Mouse (Mus musculus) cerebellum, adult 9-11 months (tissue): ENCODE measurements around the gene Lgals12.

Experiments used
- DNase-seq: peaks from one replicate; pipeline ENCODE4 v3.0.0; 2022

Lgals12 gene

DNA sequence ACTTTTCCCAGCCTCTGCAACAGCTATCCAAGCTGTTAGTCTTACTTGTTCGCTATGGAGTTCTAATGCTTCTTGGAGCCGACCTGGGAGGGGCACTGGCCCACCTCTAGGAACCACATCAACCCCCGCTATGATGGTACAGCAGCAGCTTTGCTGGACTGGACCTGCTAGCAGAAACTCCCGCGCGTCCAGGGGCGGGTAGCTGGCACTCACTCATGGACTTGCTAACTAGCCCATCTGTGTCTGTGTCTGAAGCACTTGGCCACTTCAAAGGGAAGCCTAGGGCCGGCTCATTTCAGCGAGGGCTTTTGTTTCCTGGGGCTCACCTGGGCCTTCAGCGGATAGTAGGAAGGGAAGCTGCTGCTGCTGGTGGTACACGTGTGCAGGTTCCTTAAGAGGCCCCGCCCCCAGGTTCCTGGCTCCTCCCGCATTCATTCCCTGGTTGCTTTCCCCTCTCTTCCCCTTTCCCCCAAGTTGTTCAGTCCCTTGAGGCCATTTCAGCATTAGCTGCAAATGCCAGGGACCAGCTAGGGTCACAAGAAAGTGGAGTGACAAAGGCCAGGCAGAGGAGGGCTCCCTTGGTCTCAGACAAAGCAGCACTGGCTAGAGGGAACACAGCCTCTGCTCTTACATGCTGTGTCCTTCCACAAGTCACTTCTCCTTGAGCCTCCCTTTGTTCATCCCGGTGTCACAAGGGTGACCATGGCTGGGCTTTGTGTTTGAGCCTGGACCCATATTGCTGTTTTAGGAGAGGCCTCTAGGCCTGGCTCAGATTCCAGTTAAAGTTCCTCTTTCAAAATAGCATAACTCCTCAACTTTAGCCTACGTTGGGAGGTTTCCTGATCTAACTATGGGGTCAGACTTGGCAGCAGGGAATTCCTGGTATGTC, at the start of gene Lgals12:
Gene Lgals12 (minus strand): TSS at position 393 of the 889 bp plus-strand sequence.
- no peak for DNase-seq

DNA sequence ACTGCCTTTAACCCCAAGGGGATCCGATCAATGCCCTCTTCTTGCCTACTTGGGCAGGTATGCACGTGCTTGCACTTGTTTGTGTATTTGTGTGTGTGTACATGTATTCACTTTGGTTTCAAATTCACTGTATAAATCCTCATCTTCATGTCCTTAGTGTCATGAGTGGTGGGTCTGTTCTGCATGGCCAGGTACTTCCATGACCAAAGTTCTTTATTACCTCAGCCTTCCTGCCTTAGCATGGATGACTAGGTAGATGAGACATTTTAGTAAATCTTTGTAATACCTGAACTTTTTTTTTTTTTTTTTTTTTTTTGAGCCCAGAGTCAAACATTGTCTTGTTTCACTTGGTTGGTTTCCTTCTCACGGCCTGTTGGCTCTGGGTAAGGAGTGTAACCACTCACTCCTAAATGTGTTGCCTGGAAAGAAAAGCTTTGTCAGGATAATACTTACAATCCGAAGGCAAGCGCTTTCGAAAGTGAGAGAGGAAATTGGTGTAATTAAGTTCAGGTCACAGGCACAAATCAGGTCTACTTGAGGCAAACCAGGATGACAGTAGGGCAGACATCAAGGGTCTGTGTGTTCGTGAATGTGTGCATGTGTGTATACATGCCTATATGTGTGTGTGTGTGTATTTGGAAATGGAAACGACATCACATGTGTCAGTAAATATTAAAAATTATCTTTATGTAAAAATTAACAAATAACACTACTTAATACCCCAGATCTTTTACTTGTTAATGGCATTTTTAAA, 42.1 kb upstream of the Lgals12 start:
- no peak for DNase-seq

DNA sequence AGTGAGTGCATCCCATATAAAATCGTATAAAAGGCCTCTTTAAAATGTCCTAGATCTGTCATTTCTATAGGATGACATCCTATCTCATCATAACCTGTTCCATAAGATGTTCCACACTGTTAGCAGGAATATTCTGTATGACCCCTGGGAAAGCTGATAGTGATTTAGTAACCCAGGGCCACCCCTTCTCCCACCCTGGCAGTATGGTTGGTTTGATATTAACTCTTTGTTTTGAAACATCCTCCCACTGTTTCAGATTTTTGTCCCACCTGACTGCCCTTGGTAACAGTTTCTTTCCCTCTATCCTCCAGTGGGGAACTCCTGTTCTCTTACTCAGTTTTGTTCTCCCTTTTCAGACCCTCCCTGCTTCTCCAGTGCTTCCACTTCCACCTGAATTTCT, 26.8 kb upstream of the Lgals12 start:
- no peak for DNase-seq

DNA sequence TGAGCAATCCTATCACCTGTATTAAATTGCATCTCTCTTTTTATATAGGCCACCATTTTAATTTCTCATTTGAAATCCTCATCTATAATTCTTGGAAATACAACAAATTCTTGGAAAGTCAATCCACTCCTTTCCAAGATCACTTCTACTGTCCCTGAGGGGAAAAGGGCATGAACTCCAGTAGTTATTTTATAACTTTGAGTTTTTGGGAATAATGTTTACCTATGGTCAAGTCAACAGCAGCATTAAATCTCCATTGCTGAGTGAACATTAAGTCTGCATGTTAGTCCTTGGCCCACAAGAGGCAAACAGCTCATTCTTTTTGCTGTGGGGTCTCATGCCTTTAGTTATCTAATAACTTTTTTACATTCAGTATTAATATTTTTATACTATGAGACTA, 26.0 kb upstream of the Lgals12 start:
- no peak for DNase-seq

DNA sequence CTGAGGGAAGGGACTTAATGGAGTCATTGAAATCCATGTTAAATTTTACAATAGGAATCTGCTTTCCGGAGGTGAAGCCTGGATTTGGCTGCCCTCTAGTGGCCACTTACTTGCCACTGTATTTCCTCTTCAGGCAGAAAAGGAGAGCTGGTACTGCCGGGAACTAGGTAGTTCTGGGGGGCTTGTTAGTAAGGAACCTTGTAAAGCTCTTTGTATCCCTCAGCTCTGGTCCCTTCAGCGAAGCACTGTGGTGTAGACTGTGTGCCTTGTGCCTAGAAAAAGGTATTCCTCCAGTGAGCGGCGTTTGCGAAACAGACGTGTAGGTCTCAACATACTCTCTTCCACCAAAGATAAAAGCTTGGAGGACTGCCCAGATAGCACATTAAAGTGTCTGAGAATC, 10.7 kb upstream of the Lgals12 start:
- DNase-seq, result peak; percentile 15

DNA sequence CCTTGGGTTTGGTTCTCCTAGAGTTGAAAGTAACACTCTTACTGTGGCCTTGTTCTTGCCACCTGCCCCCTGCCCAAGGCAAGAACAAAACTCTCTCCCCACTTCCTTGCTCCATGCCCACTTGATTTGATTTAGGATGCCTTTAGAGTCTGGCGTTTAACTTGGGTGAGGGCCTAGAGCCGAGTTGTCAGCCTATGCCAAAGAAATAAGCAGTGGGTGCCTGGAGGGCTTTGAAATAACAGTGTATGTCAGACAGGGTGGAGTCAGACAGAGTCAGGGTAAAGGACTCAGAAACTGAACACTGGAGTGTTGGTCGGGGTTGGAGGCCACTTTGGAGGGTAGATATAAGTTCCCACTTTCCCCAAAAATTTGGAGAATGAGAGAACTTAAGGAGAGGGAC, 10.1 kb upstream of the Lgals12 start:
- no peak for DNase-seq

DNA sequence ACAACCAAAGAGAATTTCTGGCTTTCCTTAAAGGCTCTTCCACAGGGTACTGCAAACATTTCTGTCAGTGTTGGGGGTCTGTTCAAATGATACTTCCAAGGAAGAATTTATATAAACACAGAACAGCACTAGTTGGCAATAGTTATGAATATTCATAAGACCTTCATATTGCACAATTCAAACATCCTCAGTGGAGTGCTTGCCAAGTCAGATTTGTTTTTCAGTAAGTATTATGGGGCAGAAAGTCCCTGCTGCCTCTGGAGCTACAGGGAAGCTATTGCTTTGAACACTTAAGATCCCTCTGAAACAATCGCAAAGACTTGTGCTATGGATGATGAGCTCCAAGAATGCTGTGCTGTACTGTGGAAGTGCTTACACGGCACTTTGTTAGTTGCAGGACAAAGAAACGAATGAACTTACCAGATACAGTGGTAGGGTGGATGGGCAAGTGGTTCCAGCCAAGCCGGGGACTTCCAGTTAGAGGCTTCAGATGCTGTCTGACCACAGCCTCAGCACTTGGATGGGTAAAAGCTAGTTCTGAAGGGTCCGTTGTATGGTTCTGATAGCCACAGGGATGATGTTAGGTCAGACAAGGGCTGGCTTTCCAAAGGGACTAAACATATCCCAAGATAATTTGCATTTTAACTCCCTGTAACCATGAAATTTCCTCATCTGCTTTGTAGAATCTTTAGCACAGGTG, 9.4 kb upstream of the Lgals12 start:
- no peak for DNase-seq

DNA sequence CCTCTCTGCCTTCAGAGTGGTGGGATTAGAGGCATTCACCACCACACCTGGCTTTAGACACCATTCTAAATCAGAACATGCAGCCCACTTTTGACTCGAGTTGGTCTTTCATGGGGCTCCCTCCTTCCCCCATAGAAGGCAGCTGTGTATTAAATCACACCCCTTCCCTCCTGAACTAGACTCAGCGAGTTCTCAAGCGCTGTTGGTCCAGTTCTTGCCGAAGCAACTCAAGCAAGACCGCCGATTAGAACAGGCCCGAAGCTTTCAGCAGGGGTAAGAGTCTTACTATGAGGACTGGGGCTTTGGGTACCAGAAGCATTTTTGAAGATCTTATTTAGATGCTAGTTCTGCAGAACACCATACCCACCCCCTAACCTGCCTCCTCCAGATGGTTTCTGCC, 6.2 kb upstream of the Lgals12 start:
- no peak for DNase-seq

DNA sequence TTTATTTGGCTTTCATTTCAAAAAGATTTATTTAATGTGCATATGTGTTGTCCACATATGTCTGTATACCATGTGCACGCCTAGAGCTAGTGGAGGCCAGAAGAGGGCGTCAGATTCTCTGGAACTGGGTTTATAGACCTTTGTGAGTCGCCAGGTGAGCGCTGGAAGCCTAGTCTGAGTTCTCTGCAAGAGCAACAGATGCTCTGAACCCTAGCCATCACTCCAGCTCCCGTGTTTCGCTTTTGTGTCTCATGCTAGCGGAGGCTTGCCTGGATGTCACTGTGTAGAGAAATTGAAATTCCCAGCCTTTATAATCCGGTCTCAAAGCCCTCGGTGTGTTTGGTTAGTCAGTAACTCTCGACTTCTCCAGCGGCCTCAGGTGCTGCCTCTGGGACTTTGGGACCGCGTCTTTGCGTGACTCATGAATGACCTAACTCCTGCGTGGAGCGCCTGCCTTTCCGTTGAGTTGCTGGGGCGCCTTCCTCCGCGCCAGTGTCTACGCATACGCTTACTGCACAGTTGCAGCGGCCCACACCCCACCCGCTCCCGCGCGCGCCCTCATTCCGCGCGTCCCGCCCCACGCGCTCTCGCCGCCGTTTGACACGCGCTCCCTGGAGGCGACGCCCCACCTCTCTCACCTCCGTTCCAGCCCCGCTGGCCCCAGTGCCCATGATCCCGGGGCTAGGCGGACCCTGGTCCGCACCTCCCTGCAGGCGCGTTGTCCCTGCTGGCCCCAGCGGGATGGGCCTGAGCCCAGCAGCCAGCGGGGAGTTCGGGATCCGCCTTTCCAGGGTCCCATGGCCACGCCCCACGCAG, 5.2 kb upstream of the Lgals12 start, which contains the start of gene Hrasls5:
Gene Hrasls5 (plus strand): TSS at position 600 of the 816 bp plus-strand sequence.
- no peak for DNase-seq

DNA sequence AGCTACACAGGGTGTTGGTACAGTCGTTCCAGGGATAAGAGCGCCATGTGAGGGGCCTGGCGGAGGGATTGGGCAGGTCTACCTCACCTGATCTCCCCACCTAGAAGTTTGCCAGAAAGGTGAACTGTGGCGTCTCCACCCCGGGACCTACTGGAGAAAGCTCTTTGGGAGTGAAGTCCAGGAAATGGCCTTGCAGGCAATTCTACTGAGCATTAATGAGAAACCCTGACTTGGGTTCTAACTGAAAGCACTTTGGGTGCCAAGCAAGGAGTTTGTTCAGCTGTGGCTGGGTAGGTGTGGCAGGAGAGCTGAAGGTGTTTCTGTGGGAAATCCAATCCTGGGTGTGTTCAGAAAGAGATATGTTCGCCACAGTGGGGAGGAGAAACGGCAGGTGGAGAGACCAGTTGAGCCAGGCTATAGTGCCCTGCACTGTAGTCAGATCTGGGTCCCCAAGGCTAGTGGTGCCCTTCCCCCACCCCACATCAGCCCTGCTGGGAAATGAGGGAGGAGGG, 753 bp upstream of the Lgals12 start:
- DNase-seq, result no peak

DNA sequence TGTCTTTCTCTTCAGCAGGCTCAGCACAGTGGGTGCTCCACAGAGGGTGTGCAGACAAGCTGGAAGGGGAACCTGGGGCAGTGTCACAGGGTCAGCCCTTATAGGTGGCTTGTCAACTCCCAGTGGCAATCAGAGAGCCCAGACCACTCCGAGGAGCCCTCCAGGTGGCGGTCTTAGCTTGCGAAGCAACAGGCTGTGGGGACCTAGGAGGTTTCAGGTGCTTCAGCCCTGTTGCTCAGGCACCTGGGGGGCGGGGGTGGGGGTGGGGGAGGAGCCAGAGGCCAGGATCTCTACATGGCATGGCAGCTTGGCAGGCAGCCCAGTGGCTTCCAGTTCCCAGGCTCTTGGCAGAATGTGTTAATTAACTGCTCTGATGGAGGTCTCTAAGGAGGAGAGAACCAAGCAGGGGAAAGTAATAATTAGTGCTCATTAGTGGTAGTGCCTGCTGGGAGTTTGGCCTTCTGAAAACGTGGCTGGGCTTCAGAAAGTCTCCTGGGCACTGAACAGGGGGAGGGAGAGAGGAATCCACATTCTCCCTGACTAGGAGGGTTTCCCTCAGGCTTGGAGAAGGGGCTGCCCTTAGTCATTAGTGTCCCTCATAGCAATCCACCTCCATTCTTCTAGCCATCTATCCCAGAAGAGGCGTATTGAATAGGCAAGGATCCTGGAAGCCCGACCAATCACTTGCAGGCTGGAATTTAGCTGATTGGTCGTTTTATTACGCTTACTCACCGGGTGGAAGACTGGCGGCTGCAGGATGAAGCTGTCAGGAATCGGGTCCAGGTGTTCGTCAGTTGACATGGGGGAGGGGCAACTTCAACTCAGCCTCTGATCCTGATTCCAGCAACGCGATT, 836 bp downstream of the Lgals12 start:
- DNase-seq, result peak; percentile 14

DNA sequence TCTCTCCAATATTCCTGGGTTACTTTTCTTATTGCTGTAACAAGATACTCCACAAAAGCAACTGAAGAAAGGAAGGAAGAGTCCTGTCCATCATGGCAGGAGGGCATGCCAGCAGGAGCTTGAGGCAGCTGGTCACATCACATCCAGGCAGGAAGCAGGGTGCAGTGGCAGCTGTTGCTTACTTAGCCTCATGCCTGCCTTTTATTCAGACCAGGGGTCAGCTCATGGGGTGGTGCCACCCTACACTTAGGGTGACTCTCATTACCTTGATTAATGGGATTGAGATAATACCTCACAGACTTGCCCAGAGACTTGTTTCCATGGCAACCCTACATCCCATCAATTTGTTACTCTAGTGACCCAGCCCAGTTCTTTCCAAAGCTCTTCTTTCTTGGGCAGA, 2.0 kb downstream of the Lgals12 start:
- no peak for DNase-seq

DNA sequence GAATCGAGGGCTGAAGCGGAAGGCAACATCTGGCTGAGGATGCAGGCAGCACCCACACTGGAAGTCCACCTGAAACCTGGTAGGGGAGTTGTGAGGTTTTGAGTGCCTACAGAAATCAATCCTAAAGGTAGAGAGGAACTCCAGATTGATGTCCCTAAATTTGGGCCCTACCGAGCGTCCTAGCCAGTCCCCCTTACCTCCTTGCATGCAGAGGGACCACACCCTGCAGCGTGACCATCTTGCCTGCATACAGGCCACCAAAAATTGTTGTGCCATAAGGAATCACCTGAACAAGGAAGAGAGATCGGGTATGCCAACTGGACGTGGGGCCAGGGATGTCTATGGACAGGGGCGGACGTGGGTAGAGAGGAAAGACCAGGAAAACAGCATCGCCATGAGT, 2.9 kb downstream of the Lgals12 start:
- no peak for DNase-seq

DNA sequence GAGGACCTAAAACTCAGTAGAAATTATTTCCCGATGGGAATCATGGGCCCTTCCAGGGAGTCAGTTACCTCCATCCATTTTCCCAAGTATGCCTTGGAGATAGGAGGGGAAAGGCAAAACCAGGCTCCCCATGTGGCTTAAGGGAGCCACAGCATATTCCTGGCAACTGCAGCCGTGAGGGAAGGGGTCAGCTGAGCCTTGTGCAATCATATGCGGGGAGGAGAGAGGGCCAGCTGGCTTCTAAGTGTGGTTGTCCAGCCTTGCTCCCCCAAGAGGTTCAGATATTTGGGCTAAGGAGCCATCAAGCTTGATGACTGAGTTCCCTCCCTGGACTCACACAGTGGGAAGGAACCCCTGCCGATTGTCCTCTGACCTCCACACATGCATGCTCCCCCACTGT, 5.4 kb downstream of the Lgals12 start:
- DNase-seq, result no peak

DNA sequence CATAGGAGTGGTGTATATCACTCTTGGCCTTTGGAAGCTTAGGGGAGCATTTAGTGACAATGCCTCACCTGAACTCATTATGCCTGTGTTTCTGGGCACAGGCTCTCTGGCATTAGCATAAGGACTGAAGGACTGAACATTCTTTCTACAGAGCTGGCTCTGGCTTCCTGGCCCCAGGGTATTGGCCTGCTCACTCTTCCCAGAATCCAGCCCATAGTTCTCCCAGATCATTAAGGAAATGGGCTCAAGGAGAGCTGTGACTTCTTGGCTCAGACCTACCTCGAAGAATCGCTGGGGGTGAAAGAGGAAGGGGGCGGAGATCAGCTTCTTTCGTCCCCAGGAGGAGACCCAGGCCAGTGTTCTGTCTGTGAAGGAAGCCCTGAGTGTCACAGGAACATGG, 8.5 kb downstream of the Lgals12 start:
- DNase-seq, result no peak

DNA sequence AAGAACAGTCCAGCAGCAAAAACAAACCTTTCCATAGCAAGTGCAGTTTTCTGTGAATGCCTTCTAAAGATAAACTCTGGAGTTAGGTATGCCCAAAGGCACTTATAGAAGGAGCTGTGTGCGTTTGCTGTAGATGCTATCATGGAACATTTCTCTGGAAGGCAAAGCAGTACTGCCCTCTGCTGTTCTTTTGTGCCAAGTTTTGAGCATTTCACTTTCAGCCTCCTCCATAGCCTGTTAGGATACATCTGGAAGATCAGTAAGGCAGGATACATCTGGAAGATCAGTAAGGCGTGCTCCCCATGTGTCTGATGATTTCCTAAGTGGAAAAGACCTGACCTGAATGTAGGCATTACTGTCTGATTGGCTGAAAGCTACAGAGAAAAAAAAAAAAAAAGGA, 11.5 kb downstream of the Lgals12 start:
- DNase-seq, result no peak

DNA sequence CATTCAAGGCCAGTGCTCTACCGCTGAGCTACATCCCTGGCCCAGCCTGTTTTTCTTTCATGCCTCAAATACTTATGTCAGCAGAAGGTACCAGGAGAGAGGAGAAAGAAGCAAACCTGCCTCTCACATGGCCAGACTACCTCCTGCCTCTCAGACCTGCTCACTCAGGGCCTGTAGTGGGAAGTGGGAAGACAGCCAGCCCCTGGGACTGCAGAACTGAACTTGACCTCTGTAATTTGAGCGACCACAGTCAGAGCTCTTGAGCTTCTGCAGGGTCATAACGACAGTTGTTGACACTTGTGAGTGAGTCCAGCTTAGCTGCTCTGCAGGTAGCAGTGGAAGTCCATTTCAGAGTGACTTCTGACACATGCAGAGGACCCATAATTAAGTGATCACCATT, 15.0 kb downstream of the Lgals12 start:
- no peak for DNase-seq

DNA sequence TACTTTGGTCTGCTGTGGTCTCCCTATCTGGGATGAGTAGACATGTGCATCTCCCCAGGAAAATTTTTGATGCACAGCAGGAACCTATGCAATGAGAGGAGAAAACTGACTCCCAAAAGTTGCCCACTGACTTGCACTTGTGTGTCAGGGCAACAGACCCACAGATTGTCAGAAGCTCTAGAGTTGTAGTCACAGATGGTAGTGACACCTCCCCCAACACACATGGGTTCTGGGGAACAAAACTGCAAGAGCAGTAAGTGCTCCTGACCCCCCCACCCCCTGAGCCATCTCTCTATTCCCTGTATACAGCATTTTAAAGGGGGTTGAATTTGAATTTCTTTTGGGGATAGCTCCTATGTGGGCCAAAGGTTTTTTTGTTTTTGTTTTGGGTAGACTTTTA, 16.2 kb downstream of the Lgals12 start:
- DNase-seq, result no peak

DNA sequence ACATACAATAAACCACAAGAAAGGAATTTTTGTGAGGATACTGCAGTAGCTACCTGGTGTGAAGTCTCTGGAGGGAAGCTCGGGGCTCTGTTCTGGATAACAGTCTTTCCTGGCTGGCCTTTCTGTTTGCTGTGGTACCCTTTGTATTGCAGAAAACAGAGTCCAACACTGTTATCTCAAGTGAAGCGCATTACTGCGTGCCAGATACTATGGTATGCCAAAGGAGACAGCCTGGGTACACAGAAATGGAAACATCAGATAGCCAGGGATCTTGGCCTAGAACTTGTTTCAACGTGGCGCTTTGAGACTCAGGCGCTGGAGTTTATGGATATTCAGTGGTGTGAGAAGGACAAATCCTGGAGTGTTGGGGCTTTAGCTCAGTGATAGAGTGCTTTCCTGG, 21.2 kb downstream of the Lgals12 start:
- no peak for DNase-seq

DNA sequence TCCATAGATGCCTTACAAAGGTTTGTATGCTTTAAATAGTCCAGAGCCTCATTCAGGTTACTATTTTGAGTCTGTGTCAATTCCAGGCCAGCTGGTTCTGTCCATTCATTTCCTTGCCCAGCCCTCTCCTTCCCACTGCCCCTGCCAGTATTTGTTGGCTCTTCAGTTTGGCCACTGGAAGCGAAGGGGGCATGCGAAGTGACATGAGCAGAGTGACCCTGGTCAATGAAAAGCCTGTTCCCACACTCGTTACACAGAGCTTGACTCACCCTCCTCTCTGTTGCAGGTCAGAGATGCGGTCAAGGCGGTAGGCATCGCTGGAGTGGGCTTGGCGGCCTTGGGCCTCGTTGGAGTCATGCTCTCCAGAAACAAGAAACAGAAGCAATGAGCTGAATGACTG, 21.7 kb downstream of the Lgals12 start:
- no peak for DNase-seq

DNA sequence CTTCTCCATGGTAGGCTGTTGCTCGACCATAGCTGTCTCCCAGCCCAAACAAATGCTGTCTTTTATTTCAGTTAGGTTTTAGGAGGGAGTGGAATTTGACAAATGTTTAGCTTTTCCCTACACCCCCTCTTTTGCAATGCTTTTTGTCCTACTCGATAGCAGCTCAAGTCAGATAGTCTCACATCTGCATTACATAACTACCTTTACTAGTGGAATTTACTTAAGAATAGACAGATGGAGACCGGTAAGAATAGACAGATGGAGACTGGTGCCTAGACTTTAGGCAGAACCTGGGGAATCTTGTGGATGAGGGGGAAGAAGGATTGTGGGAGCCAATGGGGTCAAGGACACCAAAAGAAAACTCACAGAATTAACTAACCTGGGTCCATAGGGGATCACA, 23.4 kb downstream of the Lgals12 start:
- DNase-seq, result no peak

DNA sequence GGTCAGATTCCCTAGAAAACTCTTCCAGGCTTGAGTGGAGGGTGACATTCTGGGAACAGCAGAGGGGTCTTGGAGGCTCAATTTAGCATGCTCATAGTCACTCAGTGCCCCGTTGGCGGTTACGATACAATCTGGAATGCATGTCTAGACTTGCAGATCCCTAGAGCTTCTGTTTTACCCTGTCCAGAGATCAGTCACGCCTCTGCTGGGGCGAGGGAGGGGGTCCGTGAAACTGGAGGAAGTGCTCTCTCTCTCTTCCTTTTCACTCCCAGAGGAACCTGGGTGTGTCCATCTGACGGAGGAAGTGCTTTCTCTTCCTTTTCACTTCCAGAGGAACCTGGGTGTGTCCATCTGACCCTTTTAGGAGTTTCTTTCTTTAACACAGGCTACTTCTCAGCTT, 23.9 kb downstream of the Lgals12 start:
- no peak for DNase-seq
